Mouse (Mus musculus) brain, adult 10 weeks (tissue): ENCODE data around the gene Gp6. TPM values are rescaled to one million over a fixed set of nuclear protein-coding genes. Genes with fewer than 3 reads are reported as not detected.

Source experiments
- polyA plus RNA-seq: library from polyadenylated mRNA; stranded (reverse); fragments of 350-450 nt; fragmentation: Illumina TruSeq; extraction: RNeasy Lipid Tissue Mini Kit (QIAGEN cat#74804); gene quantifications from one replicate; pipeline ENCODE4 v1.2.3, GENCODE M21; 2015; ENCODE audit warnings: low read depth, low replicate concordance

Gp6 gene
- polyA plus RNA-seq, result not detected

DNA sequence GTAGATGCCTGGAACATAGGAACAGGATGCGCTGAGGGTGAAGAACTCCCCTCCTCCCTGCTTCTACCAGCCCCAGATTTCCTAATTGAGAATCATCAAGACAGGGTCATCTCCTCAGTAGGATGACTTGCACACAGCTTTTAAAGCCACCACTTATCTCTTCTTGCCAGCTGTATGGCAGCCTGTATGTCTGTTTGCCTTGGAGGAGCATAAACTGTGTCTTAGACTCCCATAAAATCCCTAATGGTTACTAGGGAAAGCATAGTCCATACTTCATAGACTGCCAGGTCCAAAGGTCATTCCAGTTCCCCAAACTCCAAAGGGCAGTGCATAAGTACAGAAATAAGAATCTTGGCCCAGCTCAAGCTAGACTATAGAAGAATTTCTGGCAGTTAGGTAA lies at the start of gene Gp6:
TSS of gene Gp6 (minus strand) at position 15 of the 400 bp plus-strand sequence.

DNA sequence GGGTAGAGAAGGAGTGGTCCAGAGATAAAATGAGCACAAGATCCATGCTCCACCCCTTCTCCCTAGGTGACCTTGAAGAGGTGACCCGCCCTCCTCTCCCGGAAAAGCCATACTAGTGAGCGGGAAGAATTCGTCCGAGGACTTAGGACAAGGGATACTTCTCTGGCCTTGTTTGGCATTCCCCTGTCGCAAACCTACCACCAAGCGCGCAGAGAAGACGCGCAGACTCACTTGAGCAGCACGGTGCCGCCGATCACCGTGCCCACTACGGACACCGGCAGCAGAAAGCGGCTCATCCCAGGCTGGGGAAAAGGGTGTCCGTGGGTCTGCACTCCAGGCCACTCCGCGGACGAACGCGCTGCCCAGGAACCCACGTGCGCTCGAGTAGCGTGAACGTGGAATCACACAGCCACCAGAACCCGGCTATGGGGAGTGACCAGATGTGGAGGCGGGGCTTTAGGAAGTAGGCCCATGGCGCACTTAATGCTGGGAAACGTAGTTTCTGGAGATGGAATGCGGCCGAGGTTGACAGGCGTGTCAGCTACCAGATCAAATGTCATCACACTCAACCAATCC lies 47.8 kb upstream of the Gp6 start, which contains the start of gene Rdh13:
TSS of gene Rdh13 (minus strand) at position 434 of the 576 bp plus-strand sequence.

DNA sequence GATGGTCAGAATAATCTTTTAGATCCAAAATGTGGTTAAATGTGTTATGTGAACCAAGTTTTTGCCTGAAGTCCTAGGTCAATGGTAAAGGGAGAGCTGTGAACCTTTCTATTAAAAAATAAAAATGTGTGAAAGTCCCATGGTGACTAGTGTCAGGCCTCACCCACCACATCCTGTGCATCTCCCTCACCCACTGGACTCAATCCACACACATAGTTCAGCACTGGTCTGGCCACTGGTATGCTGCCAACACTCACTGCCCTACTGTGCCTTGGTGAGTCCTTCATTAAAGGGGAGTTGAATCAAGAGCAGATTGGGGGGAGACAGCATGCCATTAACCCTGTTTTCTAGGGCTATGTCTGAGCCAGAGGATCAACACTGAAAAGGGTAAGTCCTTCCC lies 60.0 kb downstream of the Gp6 start, which contains the start of gene Ncr1:
TSS of gene Ncr1 (plus strand) at position 216 of the 400 bp plus-strand sequence.

Other genes with a start within 250 kb of the Gp6 start
- gene Leng9, start 247.4 kb downstream of the Gp6 start, polyA plus RNA-seq, result 6.0 TPM
- 1.6 TPM for gene Cdc42ep5, start 232.9 kb downstream of the Gp6 start, polyA plus RNA-seq
- 0.28 TPM for gene Lilra5, start 160.0 kb downstream of the Gp6 start, polyA plus RNA-seq
- gene Ncr1, start 60.0 kb downstream of the Gp6 start, polyA plus RNA-seq, result not detected
- 32.6 TPM for gene Rdh13, start 47.9 kb upstream of the Gp6 start, polyA plus RNA-seq
- 12.5 TPM for gene Eps8l1, start 62.9 kb upstream of the Gp6 start, polyA plus RNA-seq
- gene Ppp1r12c, start 103.9 kb upstream of the Gp6 start, polyA plus RNA-seq, result 134 TPM
- 30.2 TPM for gene Tnnt1, start 118.6 kb upstream of the Gp6 start, polyA plus RNA-seq
- gene Tnni3, start 126.5 kb upstream of the Gp6 start, polyA plus RNA-seq, result 3.3 TPM
- gene Dnaaf3, start 134.7 kb upstream of the Gp6 start, polyA plus RNA-seq, result 1.2 TPM
- gene Syt5, start 149.8 kb upstream of the Gp6 start, polyA plus RNA-seq, result 318 TPM
- 0.92 TPM for gene Ptprh, start 206.3 kb upstream of the Gp6 start, polyA plus RNA-seq
- gene Tmem86b, start 233.7 kb upstream of the Gp6 start, polyA plus RNA-seq, result 13.2 TPM